Mouse (Mus musculus) right cerebral cortex, adult 18-20 months (tissue): Measurements from ENCODE around the gene Gna14.

Experiments
- DNase-seq: peaks from one replicate; pipeline ENCODE4 v3.0.0; 2022; ENCODE audit warnings: mixed read lengths

The Gna14 gene

GRCm38 (mm10) chr19:16457127-16457526, 21.6 kb downstream of the Gna14 start:
- no peak for DNase-seq

GRCm38 (mm10) chr19:16459317-16459716, 23.8 kb downstream of the Gna14 start:
- DNase-seq: no peak

GRCm38 (mm10) chr19:16460292-16460691, 24.7 kb downstream of the Gna14 start:
- no peak for DNase-seq

- DNase-seq: no peak
Measured at GRCm38 (mm10) chr19:16460831-16461230, 25.3 kb downstream of the Gna14 start.

GRCm38 (mm10) chr19:16462461-16462860, 26.9 kb downstream of the Gna14 start:
- no peak for DNase-seq

- DNase-seq: no peak
Measured at GRCm38 (mm10) chr19:16464730-16465129, 29.2 kb downstream of the Gna14 start.

- no peak for DNase-seq
Measured at GRCm38 (mm10) chr19:16468756-16469374, 33.3 kb downstream of the Gna14 start.

- no peak for DNase-seq
Measured at GRCm38 (mm10) chr19:16472655-16473054, 37.1 kb downstream of the Gna14 start.

GRCm38 (mm10) chr19:16477314-16477946, 41.9 kb downstream of the Gna14 start:
- DNase-seq: no peak

GRCm38 (mm10) chr19:16478186-16478607, 42.6 kb downstream of the Gna14 start:
- no peak for DNase-seq

- DNase-seq: no peak
Measured at GRCm38 (mm10) chr19:16482047-16482446, 46.5 kb downstream of the Gna14 start.

GRCm38 (mm10) chr19:16484237-16484636, 48.7 kb downstream of the Gna14 start:
- no peak for DNase-seq

GRCm38 (mm10) chr19:16484671-16485070, 49.1 kb downstream of the Gna14 start:
- no peak for DNase-seq

GRCm38 (mm10) chr19:16490756-16491155, 55.2 kb downstream of the Gna14 start:
- DNase-seq: no peak

GRCm38 (mm10) chr19:16491497-16491896, 55.9 kb downstream of the Gna14 start:
- no peak for DNase-seq

- DNase-seq: no peak
Measured at GRCm38 (mm10) chr19:16492453-16492852, 56.9 kb downstream of the Gna14 start.

GRCm38 (mm10) chr19:16494816-16495516, 59.4 kb downstream of the Gna14 start:
- DNase-seq: no peak

GRCm38 (mm10) chr19:16496016-16496415, 60.5 kb downstream of the Gna14 start:
- no peak for DNase-seq

- no peak for DNase-seq
Measured at GRCm38 (mm10) chr19:16502054-16502453, 66.5 kb downstream of the Gna14 start.

- DNase-seq: no peak
Measured at GRCm38 (mm10) chr19:16506711-16507364, 71.3 kb downstream of the Gna14 start.

GRCm38 (mm10) chr19:16510343-16511080, 75.0 kb downstream of the Gna14 start:
- no peak for DNase-seq

- no peak for DNase-seq
Measured at GRCm38 (mm10) chr19:16511081-16511420, 75.5 kb downstream of the Gna14 start.

GRCm38 (mm10) chr19:16514201-16514600, 78.6 kb downstream of the Gna14 start:
- DNase-seq: no peak
